Mouse (Mus musculus): ENCODE measurements at regions not wholly inside any gene's neighbourhood (a gene's known extent, or its start where the extent isn't known, plus 50 kb on each side); places are given as distances from the start of the nearest gene placed in this dataset.
A peak's percentile ranks its signal among the peaks of the same experiment; 100 is the strongest.

GRCm38 (mm10) chr10:11809255-11809654, 466.1 kb downstream of the Epm2a start:
- DNase-seq = no peak

- no peak for DNase-seq
Observed at GRCm38 (mm10) chr10:11822418-11822959, 479.3 kb downstream of the Epm2a start.

GRCm38 (mm10) chr10:11841094-11841493, 497.9 kb downstream of the Epm2a start:
- peak in 1 of 2 experiments; percentile 5 for DNase-seq

DNA sequence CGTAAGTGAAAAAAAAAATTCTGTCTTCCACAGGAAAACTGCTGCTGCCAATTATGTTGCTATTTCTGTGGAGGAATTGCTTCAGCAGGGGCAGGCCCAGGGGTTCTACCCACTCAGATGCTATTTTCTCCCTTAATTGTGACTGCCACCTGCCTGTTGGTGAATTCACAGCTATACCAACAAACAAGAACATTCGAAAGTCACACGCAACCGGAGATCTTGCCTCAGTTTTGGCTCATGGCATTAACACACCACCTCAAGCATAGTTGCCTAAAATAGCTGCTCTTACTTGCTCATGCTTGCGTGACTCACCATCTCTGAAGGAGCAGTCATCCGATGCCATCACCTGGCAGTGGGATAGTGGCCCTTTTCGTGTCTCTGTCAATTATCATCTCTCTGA, 498.3 kb downstream of the Epm2a start:
- no peak for DNase-seq

GRCm38 (mm10) chr10:11846141-11846540, 502.9 kb downstream of the Epm2a start:
- DNase-seq = no peak

DNA sequence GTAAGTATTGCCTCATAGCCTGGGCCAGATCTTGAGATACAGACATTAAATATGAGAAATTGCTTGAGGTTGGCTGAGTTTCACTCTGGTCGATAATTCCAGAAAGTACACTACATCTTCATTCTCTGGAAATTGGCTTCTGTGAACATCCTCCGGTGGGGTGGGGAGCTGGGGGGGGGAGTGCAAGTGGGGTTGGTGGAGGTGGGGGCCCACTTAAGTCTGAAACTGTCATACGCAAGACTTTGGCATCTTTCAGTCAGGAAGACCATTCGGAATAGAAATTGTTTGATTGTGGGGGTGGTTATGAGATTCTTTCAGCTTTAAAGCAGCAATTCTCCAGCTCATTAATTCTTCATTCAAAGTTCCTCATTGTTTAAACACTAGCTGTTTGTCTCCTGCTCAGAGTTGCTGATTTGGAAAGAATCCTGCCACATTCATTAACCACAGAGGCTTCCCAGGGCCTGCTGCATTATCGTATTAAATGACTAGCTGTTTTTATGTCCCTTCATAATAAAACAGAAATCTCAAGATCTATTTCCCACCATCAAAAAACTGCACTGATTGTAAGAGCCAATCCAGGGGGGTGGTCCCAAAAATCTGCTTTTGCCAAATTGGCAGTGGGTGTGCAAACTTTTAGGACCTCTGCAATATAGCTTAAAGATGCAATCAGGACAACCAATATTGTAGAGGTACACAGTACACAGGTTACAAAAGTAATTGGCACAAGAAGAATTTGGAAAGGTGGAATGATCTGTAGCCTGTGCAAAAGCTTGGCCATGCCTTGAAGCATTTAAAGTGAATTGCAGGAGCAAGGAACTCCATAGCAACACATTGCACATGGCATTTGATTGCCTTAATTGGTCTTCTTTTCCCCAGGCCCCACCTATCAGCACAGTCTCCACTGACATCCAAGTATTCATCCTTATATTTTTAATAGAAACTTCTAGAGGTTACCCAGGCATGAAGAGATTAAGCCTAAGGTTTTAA, 532.2 kb downstream of the Epm2a start:
- no peak for DNase-seq

GRCm38 (mm10) chr10:11886237-11886636, 543.0 kb downstream of the Epm2a start:
- DNase-seq = no peak

DNA sequence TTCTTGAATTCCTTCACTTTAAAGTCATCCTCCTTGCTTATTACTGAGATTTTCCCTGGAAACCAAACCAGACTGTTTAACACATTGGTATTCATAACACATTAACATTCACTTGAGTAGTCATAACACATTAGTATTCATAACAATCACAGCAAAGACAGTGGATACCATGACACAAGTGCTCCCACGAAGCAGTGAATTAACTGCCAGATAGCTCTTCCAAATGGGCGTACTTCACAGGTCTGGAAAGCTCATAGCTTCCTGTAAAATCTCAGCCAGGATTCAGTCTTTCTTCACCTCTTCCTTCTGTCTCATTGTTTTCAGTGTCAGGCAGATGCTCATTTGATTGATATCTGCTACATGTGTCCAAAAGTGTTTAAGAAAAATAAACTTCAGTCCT, 545.7 kb downstream of the Epm2a start:
- DNase-seq = no peak

DNA sequence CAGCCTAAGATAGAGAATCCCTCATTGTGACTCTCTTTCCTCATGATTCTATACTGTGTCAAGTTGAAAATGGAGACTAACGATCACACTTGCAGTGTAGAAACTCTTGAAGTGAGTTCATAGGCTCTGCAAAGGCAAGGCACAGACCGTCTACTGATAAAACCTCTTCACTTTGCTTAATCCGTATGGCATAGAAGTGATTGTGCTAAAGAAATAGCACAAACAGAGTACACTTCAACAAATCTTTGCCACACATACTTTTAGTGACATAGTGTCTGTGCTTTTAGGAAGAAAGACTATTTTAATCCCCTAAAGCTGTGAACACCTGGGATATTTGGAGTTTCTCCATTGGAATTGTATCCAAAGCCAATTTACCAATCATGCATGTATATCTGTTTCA, 578.9 kb downstream of the Epm2a start:
- DNase-seq = no peak

DNA sequence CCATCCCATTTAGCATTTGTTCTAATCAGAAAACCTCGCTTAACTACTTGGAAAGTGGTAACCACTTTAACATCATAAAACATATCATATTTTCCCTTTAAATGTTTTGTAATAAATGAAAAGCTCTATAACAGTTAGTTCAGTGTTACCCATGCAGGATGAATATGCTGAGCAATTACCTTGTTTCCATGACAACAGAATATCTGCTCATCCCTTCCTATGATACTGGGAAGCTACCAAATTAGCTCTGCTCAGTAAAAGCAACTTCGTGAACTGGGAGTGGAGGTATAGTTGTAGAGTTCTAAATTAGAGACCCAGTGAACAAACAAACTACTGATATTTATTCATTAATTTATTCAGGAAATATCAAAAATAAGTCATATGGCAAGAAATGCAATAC, 595.0 kb downstream of the Epm2a start:
- DNase-seq = no peak

- DNase-seq = no peak
Observed at GRCm38 (mm10) chr10:11942772-11943171, 599.6 kb downstream of the Epm2a start.

GRCm38 (mm10) chr10:11960327-11960922, 617.2 kb downstream of the Epm2a start:
- peak; percentile 29 to 33 for DNase-seq

DNA sequence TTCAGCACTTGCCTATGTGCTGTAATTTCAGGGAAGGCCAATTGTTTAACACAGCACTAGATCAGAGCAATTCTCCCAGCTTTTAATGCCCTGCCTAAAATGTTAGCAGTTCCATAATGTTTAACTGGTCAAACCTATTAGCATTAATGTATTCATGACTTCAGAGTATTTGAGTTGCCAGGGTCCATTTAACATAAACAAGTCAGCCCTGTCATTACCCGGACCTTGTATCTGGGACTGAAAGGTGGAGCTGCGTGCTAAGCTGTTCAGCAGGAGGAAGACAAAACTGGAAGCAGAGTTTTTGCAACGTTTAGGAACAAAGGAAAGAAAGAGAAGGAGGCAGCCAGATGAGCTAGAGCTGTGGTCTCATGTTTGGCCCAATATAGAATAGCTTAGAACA, 661.8 kb downstream of the Epm2a start:
- DNase-seq = no peak

DNA sequence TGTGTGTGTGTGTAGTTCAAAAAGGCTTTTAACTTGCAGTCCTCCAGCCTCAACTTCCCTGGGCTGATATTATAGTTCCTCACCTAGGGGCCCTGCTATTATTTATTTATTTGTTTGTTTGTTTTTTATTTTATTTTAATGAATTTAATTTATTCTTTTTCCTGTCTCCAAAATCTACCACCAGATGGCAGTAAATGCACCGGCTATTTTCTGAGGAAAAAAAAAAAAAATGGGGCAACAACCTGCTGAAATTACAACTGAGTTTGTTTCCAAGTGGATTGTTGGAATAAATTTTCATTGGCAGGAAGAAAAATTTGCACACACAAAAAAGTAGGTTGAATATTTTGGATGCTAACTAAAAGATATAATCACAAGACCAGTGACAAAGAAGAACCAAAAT, 662.7 kb downstream of the Epm2a start:
- no peak for DNase-seq

DNA sequence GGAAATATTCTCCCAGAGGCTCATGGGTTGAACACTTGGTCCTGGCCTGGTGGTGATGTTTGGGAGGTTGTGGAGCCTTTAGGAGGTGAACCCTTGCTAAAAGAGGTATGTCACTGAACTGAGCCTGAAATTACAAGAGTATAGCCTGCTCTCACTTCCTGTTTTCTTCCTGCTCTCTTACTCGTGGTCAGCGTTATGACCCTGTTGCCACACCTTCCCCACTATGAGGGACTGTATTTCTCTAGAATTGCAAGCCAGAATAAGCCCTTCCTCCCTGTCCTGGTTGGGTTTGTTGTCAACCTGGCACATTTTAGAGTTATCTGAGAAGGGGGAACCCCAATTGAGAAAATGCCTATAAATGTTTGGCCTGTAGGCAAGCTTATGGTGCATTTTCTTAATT, 674.1 kb downstream of the Epm2a start:
- no peak for DNase-seq

GRCm38 (mm10) chr10:12018281-12018680, 675.1 kb downstream of the Epm2a start:
- no peak for DNase-seq

GRCm38 (mm10) chr10:12019159-12019779, 676.1 kb downstream of the Epm2a start:
- peak; percentile 21 to 25 for DNase-seq

DNA sequence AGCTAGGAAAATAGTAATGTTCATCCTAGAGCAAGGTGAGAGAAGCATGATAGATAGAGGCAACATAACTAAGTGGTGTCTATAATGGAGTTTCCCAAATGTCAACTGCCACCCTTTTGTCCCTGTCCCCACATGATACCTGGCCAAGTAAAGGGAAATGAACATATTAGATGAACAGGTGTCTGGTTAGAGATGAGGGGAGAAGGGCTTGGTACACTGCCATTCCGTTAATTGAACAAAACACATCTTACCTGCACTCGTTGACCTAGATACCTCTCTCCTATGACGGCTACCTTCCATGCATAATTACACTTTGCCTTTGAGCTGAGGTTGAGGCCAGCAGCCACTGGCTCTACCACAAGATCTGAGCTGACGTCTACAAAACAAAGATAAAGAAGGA, 677.4 kb downstream of the Epm2a start:
- DNase-seq = no peak

- no peak for DNase-seq
Observed at GRCm38 (mm10) chr10:12035159-12035558, 692.0 kb downstream of the Epm2a start.

DNA sequence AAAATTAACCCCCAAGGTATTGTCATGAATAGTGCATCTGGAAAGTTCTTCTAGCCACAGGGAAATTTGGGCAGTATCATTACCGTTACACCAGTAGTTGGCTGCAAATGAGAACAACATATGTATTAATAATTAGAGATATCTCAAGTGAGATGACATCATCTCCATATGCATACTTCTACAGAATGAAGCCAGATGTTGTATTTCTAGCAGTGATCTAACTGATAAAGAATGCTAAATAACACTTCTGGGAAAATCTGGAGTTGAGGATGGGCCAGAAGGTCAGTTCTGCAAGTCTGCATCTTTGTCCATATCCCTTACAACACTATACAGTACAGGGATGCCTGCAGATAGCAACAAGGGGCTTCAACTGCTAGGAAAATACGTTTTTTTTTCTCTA, 702.7 kb downstream of the Epm2a start:
- no peak for DNase-seq

DNA sequence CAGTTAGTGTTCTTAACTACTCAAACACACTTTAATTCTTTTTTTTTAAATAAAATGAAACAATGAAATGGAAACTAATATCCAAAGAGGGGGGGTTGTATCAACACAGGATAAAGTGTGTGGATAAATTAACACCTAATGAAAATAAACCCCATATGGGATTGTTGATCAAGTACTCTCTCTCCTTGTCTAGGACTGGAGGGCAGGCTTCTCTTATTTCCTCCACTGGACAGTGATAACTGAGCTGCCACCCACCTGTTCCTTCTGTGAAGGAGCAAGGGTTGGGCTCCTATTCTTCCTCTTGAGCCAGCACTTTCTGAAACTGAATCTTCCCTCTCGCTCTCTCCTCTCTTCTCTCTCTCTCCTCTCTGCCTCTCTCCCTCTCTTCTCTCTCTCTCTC, 716.5 kb downstream of the Epm2a start:
- DNase-seq = no peak

DNA sequence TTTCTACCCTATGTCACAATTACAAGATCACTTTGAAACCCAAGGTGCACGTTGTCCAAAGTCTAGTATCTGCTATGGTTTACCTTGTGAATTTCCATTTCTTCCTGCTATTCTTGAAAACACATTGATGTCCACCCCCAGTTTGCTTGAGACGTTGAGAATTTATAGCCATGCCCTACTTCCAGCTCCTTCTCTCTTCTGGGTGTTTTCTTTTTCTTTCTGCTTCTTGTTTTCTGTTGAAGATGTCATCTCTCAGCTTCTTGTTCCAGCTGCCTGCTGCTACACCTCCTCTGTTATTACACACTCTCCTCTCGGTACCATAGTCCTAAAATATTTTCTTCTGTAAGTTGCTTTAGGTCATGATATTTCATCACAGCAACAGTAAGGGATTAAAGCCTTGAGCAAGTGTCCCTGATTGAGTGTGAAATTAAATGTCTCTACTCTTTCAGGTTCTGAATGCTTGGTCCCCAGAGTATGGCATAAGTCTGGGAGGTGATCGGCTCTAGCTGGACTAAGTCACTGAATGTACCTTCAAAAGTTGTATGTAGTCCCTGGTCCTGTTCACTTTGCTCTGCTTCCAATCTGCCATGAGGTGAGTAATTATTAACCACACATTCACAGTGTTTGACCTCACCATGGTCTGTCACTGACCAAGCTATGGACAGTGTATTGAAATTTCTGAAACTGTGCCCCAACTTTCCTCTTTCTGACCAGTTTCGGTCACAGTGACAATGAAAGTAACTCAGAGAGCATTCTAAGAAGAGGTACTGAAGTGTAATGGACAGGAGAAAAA, 718.1 kb downstream of the Epm2a start:
- DNase-seq = no peak

Data from layer of hippocampus, postnatal 36 days (tissue).